Mouse (Mus musculus) large intestine, adult 2 months (tissue): ENCODE measurements around the gene Ankrd13a. TPM values are rescaled to one million over a fixed set of nuclear protein-coding genes. Genes with fewer than 3 reads are reported as not detected.

ENCODE experiments used
- DNase-seq: peaks from one replicate; pipeline ENCODE4 v3.0.0-alpha.2; 2012; ENCODE audit warnings: low read depth, low spot score
- WGBS: fragments of 180-500 bp; shearing (Covaris S2); methylation state at CpG from one replicate; pipeline ENCODE4 v1.1.7; 2018; 5-methylcytosine and 5-hydroxymethylcytosine counted together
- polyA plus RNA-seq: library from polyadenylated mRNA; depleted of rRNA; stranded (reverse); fragments of >200 nt; gene quantifications from 2 replicates; pipeline ENCODE4 v1.2.3, GENCODE M21; 2012

Gene Ankrd13a
- polyA plus RNA-seq, 1 experiment = 98.4 TPM

- 88% methylated on average over 18 of the region's 18 CpGs for WGBS
- no peak for DNase-seq
These were observed 9.4 kb upstream of the Ankrd13a start for GRCm38 (mm10) chr5:114764812-114765735.

GRCm38 (mm10) chr5:114766686-114767085 is 7.8 kb upstream of the Ankrd13a start:
- 90% methylated on average over 8 of the region's 8 CpGs for WGBS
- DNase-seq = no peak

DNA sequence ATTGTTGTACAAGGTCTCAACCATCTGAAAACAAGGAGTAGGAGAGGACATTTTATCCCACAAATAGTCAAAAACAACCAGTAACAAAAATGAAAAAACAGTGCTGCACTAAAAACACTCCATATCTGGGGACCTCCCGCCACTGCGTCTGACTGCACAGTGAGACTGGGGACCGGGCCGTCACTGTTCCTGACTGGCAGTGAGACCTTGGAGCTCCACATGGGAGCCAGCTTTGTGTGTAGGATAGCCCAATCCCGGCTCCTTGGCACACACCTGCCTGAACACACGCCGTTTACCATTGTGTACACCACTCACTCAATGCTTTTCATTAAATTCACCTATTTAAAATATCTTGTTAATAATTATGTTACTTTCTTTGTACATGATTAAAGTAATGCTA is 7.3 kb upstream of the Ankrd13a start:
- WGBS = 92% methylated on average over 7 of the region's 7 CpGs
- DNase-seq = no peak

- WGBS = 86% methylated on average over 8 of the region's 8 CpGs
- no peak for DNase-seq
These were observed 4.7 kb upstream of the Ankrd13a start for GRCm38 (mm10) chr5:114769786-114770185.

DNA sequence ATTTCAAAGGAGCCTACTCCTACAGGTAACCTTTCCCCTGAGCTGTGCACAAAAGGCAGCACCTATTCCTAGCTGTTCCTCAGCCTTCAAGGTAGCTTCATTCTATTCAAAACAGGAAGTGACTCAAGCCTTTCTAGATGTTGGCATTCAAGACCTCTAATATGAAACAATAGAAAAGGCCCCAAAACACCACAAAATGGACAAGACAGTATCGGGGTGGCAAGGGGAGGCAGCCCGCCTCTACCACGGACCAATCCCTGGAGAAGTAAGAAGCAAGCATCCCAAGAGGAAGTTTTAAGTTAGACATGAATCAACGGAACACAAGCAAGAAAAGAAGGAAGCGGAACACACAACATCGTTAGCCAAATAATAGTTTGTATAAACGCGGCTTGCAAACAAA is 2.7 kb upstream of the Ankrd13a start:
- no peak for DNase-seq
- WGBS = 58% methylated on average over 8 of the region's 8 CpGs

DNA sequence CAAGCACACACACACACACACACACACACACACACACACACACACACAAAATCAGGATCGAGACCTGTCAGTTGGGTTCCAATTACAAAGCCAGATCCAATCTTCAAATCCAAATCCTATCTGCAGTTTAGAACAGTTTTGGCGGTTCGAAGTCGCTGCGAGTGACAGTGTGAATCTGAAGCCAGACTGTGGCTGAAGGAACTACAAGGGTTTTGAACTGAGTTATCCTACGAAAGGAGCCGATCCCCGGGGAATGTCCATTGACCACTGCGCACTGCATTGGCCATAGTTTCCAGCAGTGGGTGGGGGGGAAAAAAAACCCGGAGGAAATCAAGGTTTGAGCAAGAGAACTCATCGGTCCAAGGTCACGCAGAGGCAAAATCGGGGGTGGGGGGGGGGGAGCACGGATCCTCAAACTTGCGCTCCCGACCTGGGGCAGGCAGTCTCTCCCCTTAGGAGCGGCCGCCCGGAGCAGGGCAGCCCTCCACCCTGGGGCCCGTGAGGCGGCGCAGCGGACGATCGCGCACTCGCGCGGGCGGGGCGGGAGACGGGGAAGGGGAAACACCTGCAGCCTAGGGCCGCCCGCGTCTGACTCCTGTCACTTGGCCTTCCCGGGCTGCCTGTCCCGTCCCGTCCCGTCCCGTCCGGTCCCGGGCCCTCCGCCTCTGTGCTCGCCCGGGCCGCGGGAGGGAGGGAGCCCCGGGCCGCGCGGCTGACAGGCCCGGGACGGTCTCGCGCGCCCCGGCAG is 1.8 kb upstream of the Ankrd13a start:
- no peak for DNase-seq
- WGBS = under 1% methylated on average over 51 of the region's 57 CpGs

DNA sequence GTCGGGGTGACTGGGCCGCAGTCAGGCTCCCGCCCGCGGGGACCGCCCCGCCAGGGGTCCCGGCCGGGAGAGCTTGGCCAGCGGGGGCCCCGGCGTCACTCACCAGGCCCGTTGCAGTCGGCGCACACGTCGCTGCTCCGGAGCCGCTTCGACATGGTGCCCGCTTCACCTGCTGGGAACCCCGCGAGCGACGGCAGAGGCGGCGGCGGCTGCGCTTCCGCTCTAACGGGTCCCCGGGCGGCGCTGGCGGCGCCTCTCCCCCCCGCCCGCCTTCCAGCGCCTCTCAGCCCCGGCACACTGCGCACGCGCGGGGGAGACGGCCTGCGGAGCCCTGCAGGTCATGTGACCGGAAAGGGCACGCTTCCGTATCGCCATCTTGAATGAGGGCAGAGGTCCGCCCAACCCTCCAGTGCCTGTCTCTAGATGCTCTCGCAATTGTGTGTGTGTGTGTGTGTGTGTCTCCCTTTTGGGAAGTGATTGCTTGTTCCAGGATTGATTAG is 1.2 kb upstream of the Ankrd13a start:
- under 1% methylated on average over 52 of the region's 52 CpGs for WGBS
- peak; percentile 94 for DNase-seq

DNA sequence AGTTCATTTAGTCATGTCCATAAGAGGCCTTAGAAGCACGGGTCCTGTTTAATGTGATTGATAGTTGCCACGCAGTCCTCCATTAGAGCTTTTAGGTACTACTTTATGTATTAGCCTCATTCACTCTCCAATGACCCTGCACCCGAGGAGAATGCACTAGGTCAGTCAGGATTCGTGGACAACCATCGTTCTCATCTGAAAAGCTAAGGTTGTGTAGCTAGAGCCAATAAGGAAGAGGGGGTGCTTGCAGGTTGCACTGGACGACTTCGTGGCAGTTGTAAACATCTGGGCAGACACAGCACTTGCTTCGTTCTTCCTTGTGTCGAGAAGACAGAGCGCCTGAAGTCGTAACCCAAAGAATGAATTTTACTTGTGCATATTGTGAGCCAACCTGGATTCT is 697 bp upstream of the Ankrd13a start:
- peak; percentile 33 for DNase-seq
- WGBS = under 1% methylated on average over 11 of the region's 11 CpGs

- under 1% methylated on average over 63 of the region's 63 CpGs for WGBS
- peak; percentile 39 for DNase-seq
These were observed 841 bp downstream of the Ankrd13a start, which contains the start of gene Git2 for GRCm38 (mm10) chr5:114775056-114775979. Gene Git2 (minus strand): TSS chr5:114775517.

DNA sequence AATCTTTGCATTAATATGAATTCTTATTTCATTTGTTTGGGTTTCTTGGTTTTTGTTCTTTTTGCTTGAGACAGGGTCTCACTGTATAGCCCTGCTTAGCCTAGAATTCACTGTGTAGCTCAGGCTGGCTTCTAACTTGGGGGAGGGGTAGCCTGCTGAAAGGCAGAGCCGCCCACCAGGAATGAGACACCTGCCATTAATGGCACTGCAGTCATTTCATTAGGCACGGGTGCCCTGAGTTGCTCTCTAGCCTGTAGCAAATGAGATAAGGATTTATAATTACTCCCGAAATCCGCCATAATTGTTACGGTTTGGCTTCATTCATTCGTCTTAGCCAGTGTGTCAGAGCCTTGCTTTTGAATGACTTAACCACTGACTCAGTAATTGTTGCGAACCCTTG is 1.7 kb downstream of the Ankrd13a start:
- 79% methylated on average over 7 of the region's 7 CpGs for WGBS
- no peak for DNase-seq

GRCm38 (mm10) chr5:114779956-114780489 is 5.5 kb downstream of the Ankrd13a start:
- DNase-seq = no peak
- 68% methylated on average over 7 of the region's 7 CpGs for WGBS

DNA sequence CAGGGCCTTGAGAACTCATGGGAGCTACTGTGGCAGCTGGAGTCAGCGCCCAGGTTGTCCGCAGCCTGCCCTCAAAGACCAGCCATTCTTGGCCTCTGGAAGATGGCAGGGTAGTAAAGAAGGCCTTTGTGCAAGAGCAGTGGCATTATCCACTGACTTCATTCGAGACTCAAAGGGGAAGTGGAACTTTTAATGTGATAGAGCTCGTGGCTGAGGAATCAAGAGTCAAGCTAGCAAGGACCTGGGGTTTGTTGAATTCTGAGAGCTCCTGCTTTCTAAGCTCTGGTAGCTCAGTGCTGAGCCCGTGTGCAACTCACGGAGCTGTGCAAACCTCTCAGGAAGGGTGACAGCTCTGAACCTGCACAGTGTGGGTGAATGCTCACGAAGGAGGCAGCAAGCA is 6.4 kb downstream of the Ankrd13a start:
- 82% methylated on average over 7 of the region's 7 CpGs for WGBS
- no peak for DNase-seq

DNA sequence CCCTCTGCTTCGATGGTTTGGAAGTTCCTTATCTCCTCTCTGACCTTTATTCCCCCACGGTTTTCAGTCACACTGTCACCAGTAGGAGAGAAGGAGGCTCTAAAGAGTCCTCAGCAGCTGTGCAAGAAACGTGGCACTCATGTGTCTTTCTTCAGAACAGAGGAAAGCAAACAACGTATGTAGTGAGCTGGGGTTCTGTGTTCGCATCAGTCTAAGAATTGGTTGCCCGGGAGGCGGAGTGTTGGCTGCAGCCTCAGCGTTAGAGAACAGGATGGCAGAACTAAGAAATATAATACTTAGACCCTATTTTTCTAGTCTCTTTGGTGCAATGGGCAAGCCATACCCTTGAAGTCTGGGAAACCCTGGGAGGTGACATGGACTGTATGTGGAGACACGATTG is 8.5 kb downstream of the Ankrd13a start:
- WGBS = 79% methylated on average over 9 of the region's 9 CpGs
- no peak for DNase-seq

GRCm38 (mm10) chr5:114783405-114784163 is 9.1 kb downstream of the Ankrd13a start:
- DNase-seq = no peak

DNA sequence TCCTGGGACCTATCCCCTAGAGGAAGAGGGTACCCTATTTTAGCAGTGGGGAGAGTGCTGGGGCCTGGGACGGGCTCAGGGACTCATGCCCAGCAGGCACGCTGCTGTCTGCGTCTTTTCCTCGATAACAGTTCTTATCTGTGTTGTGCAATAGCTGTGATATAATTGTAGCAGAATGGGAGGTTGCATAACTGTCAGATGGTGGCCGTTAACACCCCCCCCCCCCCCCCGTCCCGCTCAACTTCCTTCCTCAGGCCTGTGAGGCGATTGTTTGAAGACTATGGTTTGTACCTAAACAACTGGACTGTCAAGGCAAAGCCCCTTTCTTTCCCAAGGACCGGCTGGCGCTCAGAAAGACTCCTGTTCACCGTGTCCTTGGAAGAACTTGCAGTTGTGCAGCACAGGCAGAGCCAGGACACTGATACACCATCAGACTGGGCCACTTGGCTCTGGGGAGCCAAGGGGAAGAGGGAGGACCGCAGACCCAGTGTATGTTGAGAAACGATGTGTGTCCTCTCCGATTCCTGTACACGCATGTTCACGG is 10.2 kb downstream of the Ankrd13a start:
- WGBS = 18% methylated on average over 16 of the region's 16 CpGs
- no peak for DNase-seq

More at GRCm38 (mm10) chr5:114783405-114784163, 9.1 kb downstream of the Ankrd13a start:
- WGBS = 83% methylated on average over 12 of the region's 12 CpGs

DNA sequence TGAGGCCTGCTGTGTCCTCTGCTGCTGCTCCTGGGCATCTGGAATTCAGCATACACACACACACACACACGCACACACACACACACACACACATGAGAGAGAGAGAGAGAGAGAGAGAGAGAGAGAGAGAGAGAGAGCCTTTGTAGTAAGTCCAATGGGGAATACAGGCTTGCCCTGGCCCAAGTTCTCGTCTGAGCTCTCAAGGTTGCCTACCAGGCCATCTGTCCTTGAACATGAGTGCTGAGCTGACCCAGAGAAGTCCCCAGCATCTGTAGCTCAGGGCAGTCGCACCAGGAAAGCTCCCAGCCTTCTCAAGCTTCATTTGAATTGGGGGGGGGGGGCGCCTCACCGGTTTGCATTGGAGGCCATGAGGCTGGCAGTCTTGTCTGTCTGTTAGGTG is 10.7 kb downstream of the Ankrd13a start:
- no peak for DNase-seq
- 84% methylated on average over 5 of the region's 5 CpGs for WGBS

- WGBS = 62% methylated on average over 7 of the region's 7 CpGs
- no peak for DNase-seq
These were observed 18.8 kb downstream of the Ankrd13a start for GRCm38 (mm10) chr5:114793317-114793716.

GRCm38 (mm10) chr5:114794609-114795008 is 20.1 kb downstream of the Ankrd13a start:
- DNase-seq = no peak
- 62% methylated on average over 4 of the region's 4 CpGs for WGBS
